Mouse (Mus musculus): ENCODE results near the gene Gm21969.

Gene Gm21969

DNA sequence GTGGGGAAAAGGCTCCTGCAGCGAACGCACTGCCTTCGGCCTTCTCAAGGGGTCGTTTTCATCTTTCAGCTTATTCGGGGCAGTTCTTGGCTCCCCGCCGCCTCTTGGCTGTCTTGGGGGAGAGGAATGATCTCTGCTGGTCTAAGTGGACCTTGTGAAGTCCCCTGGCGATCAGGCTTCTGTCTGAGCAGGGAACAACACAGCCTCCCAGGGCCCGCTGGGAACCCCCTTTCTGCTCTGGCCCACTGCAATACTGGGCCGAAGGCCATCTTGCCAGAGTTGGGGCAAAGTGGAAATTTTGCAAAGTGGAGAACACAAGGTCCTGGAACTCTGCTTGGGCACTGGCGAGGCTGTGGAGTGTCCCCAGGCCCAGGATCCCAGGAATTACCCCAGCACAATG is 18.3 kb upstream of the Gm21969 start:
- no peak for DNase-seq (ENCODE audit: extremely low read depth, low read depth, low spot score)

DNA sequence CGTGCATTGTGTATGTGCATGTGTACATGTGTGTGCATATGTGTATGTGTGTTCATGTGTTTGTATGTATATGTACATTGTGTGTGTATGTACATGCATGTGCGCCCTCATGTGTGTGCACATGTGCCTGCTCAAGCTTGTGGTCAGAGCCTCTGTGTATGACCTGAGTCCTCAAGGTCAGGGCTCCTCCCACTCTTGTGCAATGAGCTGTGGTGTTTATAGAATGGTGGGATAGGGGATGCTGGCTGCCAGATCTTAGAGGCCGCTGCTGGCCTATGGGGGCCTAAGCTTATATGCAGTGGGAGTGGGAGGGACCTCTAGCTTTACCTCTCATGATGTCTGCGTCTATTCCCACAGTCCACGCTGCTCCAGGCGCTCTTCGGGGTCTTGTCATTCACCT is 17.3 kb upstream of the Gm21969 start:
- no peak for DNase-seq (ENCODE audit: extremely low read depth, low read depth, low spot score)

DNA sequence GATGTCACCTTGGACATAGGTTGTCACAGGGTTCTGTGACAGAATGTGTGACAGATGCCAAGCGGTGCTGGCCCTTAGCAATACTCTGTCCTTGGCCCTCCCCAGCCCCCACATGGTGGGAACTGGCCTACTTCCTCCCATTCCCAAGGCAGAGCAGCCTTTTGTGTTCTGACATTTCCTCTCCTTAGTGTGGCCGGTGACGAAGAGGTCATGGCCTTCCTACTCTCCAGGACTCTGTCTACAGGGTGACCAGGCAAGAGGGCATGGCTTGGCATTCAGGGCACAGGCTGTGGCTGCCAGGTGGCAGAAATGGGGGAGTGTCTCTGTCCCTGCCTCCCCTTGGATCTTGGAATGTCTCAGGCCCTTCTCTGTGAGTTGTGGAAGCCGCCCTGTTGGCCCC is 15.6 kb upstream of the Gm21969 start:
- no peak for DNase-seq (ENCODE audit: extremely low read depth, low read depth, low spot score)

DNA sequence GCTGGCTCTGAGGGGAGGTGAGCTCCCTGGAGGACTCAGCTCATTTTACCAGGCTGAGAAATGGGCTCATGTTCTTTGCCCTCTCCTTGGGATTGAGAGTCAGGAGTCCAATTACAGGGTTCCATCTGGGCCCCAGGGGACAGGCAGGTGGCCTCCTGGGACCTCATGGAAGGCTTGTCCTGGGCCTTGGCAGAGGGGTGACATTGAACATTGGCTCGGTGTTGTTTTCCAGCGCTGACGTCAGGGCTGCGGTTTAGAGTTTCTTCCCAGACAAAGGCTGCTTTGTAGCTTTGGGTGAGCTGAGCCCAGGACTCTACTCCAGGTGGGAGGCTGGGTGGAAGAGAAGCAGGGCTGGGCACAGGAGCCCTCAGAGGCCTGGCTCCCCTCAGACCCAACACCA is 15.2 kb upstream of the Gm21969 start:
- no peak for DNase-seq (ENCODE audit: extremely low read depth, low read depth, low spot score)

DNA sequence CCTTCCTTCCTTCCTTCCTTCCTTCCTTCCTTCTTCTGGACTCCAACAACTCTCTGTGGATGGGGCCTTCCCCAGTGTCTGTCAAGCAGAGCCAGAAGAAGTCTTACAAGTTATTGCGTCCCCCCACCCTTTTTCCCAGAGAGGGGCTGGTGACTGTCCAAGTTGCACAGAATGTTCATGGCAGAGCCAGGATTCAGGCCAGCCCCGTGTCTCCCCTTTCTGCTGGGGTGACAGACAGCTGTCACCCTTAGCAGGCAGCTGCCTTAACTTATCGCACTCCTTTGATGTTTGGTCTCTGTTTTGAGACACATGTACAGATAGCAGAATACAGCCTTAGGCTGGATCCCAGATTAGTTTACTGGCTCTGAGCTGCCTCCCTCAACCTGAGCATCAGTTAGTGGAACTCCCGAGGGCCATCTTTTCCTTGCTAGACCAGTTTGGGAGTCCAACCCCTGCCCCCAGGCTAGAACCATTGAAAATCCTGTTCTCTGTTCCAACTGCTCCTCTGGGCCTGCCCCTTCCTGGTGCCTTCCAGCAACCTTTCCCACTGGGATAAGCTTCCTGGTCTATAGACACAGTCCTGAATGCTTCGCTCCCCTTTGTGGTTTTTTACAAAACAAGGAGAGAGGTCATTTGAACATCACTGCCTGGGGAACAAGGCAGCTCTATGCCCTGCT is 13.5 kb upstream of the Gm21969 start:
- no peak for DNase-seq (ENCODE audit: extremely low read depth, low read depth, low spot score)

DNA sequence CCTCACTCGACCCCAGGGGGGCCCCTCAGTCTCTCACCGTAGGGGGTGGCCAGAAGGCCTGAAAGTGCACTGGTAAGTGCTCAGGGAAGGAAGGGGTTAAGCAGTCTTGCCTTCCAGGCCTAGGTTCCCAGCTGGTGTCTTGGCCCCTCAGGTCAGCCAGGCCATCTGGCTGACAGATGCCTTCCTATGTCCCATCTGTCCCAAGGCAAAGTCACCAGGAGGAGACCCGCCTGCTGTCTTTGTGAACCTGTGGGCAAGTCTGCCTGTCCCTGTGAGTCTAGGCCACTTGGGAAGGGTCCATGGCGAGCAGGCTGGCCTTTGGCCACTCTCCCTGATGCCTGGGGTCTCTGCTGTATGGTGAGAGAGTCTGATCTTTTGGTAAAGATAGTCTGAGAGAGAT is 12.5 kb upstream of the Gm21969 start:
- DNase-seq (ENCODE audit: extremely low read depth, low read depth, low spot score) = no peak

DNA sequence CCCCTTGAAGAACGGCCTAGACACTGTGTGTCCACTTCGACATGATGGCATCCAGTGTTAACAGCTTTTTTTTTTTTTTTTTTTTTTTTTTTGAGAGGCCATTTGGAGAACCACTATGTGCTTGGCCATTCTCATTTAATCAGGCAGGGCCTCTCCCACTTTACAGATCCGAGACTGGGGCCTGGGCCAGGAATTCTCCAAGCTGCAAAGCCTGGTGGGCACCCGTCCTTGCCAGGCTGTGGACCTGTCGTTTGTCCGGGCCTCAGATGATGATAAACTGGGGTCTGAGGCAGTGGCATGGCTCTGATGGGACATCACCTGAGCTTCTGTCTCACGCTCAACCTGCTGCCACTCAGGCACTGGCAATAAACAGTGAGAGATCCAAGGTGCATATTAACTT is 10.1 kb upstream of the Gm21969 start:
- DNase-seq (ENCODE audit: extremely low read depth, low read depth, low spot score) = no peak

DNA sequence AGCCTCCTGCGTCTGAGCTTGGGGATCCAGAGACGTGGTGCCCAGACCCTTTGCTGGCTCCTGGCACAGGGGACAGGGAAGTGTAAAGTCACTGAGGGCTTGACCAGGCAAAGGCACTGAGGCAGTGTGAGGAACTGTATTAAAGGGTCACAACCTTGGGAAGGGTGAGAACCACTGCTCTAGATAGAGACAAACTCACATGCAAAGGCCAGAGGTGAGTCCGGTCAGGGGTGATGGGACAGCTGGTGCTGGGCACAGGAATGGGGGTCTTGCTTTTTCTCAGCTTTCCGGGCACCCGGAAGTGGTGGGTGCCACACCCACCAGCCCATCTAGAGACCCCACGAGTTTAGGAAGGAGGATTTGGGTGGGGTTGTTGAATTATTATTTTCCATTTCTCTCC is 9.6 kb upstream of the Gm21969 start:
- DNase-seq (ENCODE audit: extremely low read depth, low read depth, low spot score) = no peak

DNA sequence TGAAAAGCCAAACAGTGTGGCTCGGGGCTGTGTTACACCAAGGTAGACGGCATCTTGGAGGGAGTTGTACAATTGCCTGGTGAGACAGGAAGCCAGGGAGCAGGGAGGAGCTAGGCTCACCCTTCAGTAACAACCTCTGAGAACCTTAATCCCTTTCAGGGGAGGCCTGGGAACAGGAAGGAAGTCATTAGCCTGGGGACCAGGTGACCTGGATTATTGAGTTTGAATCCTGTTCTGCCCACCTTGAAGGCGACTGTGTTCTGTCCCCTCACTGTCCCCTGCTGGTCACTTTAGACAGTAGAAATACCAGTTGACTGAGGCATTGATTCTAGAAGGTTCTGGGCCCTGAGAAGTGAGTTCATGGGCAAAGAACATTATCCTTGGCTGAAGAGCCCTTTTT is 8.9 kb upstream of the Gm21969 start:
- no peak for DNase-seq (ENCODE audit: extremely low read depth, low read depth, low spot score)

DNA sequence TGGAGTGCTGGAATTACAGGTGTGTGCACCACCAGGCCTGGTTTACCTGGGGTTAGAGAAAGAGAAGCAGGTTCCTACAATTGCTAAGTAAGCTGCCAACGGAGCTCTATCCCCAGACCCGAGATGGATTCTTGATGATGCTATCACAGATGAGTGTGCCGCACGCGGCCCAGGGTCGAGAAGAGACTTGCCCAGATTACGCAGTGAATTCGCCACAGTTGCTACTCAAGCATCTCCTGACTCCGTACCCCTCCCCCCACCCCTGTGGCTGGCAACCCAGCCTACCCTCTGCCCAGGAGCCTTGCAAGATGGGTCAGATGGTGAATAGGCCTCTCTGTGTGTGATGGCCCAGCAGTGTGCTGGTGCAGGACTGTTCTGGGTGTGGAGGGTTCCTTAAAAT is 6.3 kb upstream of the Gm21969 start:
- DNase-seq (ENCODE audit: extremely low read depth, low read depth, low spot score) = no peak

DNA sequence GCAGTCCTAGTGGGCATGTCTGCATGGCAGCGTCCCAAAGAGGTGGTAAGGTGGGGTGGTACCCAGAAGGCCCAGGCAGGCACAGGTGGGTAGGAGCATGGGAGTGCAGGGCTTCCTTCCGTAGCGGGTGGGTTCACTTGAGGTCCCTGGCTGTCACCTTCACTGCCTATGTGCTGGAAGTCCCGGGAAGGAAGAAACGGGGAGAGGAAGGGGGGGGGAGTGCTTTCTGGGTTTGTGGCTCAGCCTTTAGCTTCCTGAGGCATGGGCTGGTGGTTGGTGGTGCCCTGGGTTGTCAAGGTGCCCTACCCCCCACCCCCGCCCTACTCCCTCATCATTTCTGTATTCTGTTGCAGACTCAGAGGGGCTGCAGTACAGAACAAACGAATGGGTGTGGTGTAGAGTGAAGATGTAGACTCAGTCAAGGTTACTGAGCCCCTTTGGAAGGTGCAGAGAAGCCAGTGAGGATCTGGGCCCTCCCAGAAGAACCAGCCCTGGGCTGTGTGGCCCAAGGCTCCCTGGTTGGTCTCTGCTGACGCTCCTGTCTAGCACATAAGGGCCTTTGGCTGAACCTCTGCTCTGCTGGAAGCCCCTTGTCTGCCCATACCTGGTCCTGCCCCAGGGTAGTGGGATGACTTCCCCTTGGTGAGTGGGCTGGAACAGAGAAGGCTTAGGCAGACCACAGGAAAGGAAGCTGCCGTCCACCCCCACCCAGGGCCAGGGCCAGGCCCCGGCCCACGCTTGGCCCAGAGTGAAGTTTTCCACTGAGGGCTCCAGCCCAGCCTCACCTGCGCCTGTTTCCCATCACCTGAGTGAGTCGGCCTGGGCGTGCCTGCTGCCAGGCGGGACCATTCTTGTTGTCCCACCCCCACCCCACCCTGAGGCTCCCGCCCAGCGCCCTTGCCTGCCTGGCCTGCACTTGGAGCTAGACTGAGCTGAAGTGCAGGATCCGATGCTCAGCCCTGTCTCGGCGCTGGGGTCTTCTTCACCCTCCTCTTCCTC is 5.4 kb upstream of the Gm21969 start:
- no peak for DNase-seq (ENCODE audit: extremely low read depth, low read depth, low spot score)

DNA sequence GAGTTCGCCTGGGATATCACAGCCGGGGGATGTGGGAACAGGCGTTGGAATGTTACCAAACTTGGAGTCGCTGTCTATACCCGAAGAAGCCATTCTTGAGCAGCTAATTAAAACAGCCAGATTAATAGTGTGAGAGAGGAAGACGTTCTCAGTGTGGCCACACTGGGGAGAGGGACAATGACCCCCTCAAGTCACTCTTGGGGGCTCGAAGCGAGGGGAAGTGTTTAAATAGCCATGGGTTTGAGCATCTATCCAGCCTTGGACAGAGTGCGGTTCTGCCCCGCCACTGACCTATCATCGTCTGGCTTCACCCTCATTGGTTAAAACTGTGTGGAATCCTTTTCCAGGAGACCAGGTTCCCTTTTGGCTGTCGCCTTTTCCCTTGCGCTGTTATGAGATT is 4.6 kb upstream of the Gm21969 start:
- no peak for DNase-seq (ENCODE audit: extremely low read depth, low read depth, low spot score)

DNA sequence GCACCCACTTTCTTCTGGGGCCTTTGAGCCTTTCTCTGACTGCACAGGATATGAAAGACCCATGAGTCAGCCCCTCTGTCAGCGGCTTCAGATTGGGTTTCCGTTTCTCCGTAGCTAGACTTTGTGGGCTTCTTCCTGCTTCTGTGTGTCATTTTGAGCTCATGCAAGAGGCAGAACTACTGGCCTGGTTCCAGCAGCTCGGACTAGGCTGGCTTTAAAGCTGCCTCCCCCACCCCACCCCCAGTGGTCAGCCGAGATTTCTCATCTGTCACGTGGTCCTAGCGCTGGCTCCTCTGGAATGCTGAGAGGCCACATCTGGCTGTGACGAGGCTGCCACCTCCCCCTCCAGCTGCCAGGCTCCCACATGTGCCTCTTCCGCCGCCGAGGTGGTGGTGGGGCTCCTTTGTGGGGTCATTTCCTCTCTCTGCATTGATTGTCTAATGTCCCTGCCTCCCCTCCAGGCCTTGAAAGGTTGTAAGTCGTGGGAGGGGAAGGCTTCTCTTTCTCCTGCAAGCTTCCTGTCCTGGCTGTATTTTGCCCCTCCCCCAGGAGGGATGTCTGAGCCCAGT is 4.0 kb upstream of the Gm21969 start:
- no peak for DNase-seq (ENCODE audit: extremely low read depth, low read depth, low spot score)

DNA sequence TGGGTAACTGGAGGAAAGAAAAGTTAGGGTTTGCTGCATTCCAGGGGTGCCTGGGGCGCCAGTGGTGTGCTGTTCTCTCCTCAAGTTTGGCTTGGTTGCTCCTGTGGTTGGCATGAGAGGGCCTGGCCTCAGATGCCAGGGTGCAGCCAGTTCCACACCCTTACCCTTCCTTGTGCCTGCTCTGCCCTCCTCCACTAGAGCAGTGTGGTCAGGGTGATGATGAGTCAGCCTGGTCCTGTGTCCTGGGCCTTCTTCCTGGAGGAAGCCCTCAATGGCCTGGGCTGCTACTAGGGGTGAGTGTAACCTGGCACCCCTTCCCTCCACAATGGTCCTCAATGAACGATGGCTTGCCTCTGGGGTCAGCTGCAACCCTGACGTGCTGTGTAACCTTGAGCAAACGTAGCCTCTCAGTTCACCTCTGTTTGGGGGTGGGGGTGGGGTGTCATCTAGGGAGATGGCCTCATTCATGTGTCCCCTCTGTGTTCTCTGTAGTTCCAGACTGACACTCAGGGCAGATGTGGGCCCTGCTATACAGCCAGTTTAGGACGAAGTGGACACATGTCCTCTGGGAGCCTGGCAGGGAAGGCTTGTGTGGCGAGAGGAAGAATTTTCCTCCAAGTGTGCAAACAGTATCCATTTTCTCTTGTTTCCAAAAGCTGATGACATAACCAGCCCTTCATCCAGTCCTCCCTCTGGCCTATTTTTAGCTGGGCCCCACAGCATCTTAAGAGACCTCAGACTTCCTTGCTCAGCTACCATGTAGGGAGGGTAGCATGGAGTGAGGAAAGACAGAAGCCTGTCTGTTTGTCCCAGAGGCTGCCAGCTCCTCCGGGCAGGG is 1.2 kb upstream of the Gm21969 start:
- no peak for DNase-seq (ENCODE audit: extremely low read depth, low read depth, low spot score)

DNA sequence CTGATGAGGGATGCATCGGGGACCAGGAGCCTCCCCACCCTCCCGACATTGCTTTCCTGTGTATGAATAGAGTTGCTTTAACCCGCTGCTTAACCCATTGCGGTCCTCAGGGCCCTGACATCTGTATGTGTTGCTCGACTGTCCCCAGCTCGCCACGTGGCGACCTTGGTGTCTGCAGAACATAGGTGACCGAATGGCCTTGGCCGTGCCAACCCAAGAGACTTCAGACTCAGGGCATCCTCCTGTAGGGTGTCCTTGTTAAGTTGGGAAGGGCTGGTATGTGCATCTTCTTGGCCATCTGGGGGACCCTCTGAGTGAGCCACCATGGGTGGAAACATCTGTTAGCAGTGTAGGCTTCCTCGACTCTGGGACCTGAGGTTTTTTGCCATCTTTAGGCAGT is 2.2 kb downstream of the Gm21969 start:
- DNase-seq (ENCODE audit: extremely low read depth, low read depth, low spot score) = no peak

DNA sequence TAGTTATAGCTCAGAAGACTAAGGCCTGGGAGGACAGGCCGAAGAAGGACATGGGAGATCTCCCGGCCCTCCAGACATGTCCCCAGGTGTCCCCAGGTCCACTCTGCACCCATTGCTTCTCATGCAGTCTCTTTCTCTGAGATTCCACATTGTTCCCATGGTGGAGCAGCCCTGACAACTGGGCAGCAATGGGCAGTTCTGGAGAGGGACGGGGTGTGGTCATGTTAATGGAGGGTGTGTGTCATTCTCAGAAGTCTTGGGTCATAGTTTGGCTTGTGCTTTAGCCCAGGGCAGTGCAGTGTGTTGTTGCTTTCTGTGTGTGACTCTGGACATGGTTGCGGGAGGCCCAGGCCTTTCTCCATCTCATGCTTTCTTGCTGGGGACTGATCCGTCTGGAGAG is 3.7 kb downstream of the Gm21969 start:
- no peak for DNase-seq (ENCODE audit: extremely low read depth, low read depth, low spot score)

DNA sequence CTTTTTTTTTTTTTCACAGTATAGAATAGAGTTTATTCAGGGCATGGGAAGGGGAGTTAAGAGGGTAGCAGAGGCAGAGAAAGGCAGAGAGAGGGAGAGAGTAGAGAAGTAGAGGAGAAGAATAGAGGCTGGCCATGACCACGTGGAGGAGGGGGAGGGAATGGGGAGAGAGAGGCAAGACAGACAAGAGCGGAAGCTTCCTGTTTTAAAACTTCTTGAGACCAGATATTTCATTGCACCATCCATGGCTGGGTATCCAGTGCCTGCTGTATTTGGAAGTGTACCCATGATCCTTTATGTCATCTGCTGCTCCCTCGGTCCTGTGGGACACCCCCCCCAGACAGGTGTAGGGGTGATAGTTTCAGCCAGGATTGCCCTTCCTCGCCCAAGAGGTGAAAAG is 6.0 kb downstream of the Gm21969 start:
- no peak for DNase-seq (ENCODE audit: extremely low read depth, low read depth, low spot score)

DNA sequence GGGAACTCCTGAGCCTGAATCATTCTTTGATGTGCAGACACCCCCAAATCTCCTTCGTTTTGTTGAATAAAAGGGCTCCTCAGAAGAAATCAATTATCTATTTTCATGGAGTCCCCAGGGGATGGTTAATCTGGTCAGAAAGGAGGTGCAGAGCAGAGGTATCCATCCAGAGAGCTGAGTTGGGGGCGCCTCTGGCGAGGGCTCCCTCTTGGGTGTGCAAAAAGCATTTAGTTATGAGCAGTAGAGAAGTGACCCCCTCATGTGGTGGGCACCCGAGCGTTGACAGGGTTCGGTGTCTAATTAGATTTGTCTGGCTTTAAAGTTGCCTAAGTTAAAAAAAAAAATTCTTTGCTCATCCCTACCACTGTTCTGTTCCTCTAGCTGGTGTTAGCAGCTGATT is 8.0 kb downstream of the Gm21969 start:
- DNase-seq (ENCODE audit: extremely low read depth, low read depth, low spot score) = no peak

DNA sequence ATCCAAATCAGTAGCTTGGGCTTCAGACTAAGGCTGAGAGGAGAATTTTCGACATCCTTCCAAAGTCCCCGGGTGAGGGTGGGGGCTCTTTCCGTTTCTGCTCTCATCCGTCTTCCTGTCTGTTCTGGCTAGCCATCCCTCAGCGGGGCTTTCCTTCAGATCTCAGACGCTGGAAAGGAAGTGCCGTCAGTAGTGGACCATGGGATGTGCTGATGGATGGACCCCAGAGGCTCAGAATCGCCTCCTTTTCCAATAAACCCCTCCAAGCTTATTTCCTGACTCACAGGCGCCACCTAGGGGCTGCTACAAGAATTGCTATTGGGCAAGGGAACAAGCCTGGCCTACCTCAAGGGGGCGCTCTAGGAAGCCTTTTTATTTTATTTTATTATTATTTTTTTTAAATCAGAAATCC is 8.6 kb downstream of the Gm21969 start:
- DNase-seq (ENCODE audit: extremely low read depth, low read depth, low spot score) = no peak

DNA sequence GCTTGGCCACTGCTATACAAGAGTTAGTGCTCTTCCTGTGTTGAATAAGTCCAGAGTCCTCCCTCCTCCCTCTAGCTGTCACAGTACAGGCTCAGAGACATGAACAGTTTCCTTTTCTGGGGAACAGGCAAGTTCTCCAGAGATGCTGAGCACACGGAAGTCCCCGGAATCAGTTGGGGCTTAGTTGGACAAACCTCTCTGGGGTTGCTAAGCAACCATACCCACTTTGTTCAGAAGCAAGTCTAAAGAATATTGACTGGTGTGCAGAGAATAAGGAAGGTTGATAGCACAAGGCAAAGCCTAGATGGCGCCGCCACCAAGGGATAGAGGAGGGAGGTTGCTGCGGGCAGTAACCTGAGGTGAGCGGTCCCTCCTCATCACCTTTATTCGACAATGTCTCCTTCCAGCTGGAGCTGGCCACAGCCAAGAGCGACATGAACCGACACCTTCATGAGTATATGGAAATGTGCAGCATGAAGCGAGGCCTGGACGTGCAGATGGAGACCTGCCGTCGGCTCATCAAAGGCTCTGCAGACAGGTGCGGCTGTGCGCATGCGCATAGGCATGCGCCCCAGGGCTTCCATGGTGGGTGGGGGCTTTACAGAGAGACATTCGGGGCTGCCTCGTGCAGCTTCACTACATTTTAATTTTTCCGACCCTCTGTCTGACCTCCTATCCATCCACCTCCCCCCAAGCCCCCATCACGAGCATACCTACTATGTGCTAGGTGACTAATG is 11.7 kb downstream of the Gm21969 start:
- DNase-seq (ENCODE audit: extremely low read depth, low read depth, low spot score) = no peak

All from fat pad, adult 2 months (tissue).